Mouse (Mus musculus) forebrain, embryonic 12.5 days (tissue): Measurements from ENCODE around the gene Neurog3. TPM values are rescaled to one million over a fixed set of nuclear protein-coding genes. Genes with fewer than 3 reads are reported as not detected.

Experiments used
- ATAC-seq: fragments of 200-750 bp; cut with Nextera tagmentation; 2 replicates; pipeline ENCODE4 v1.8.0; 2017; ENCODE audit warnings: moderate TSS enrichment; ENCODE audit not compliant: low FRiP score
- H3K27ac ChIP-seq: fragments of 300-500 bp; sonication (generic); 2 replicates; pipeline ENCODE4 v1.5.1; 2016; ENCODE audit warnings: mild to moderate bottlenecking
- H3K27me3 ChIP-seq: fragments of 300-500 bp; sonication (generic); 2 replicates; pipeline ENCODE4 v1.6.1; 2016; ENCODE audit warnings: mild to moderate bottlenecking
- H3K36me3 ChIP-seq: fragments of 300-500 bp; sonication (generic); replicated peaks from 2 replicates; pipeline ENCODE4 v1.6.1; 2016; ENCODE audit warnings: mild to moderate bottlenecking
- H3K4me1 ChIP-seq: fragments of 300-500 bp; sonication (generic); 2 replicates; pipeline ENCODE4 v1.6.1; 2016
- H3K4me2 ChIP-seq: fragments of 300-500 bp; sonication (generic); 2 replicates; pipeline ENCODE4 v1.6.1; 2016; ENCODE audit warnings: mild to moderate bottlenecking, moderate library complexity
- H3K4me3 ChIP-seq: fragments of 300-500 bp; sonication (generic); replicated peaks from 2 replicates; pipeline ENCODE4 v1.5.1; 2016; ENCODE audit warnings: mild to moderate bottlenecking
- H3K9ac ChIP-seq: fragments of 300-500 bp; sonication (generic); 2 replicates; pipeline ENCODE4 v1.6.1; 2016; ENCODE audit warnings: mild to moderate bottlenecking
- H3K9me3 ChIP-seq: fragments of 300-500 bp; sonication (generic); 2 replicates; pipeline ENCODE4 v1.6.1; 2016
- WGBS: fragments of 180-500 bp; shearing (Covaris S2); methylation state at CpG from one replicate; pipeline ENCODE4 v1.1.7; 2016; 5-methylcytosine and 5-hydroxymethylcytosine counted together
- polyA plus RNA-seq: library from polyadenylated mRNA; unstranded; fragments of >200 nt; fragmentation: Nextera tagmentation; extraction: Ambion mirVana; gene quantifications from 2 replicates; pipeline ENCODE4 v1.2.1, GENCODE M21; 2016

The Neurog3 gene
- 0.65 and 0.67 TPM in 2 replicates for polyA plus RNA-seq

- Histone ChIP-seq H3K4me1 (peaks cover 18% of the 10 kb centered on the region), H3K27ac (no peak within 1 kb of the TSS), H3K4me2 (peak within 1 kb of the TSS; percentile 30), H3K9ac (no peak within 1 kb of the TSS), H3K9me3 (no peaks in the 10 kb centered on the region), H3K27me3 (peaks cover 100% of the 10 kb centered on the region), H3K36me3 (no peaks in the 10 kb centered on the region), H3K4me3 (peak within 1 kb of the TSS; percentile 3; the same call in 1 of the 2 replicates)
- under 1% methylated on average over 29 of the region's 29 CpGs for WGBS
- no peak for ATAC-seq
Measured at GRCm38 (mm10) chr10:62132691-62133281, at the start of gene Neurog3. Gene Neurog3 (plus strand): TSS chr10:62133090.

DNA sequence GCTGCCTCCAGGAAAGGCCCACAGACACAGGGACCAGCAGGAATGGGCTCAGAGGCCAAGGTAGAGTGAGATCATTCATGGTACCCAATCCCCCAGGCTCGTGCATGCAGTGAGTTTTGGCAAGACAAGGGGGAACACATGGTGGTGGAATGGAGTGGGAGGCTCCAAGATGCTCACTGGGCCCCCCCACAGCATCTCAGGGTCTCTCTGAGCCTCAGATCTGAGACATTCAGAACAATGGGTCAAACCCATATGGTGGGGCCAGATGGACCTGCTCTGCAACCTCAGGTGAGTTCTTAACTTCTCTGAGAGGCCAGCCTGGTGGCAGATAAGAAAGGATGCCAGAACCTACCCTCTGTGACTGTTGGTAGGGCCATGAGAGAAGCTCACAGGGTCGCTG lies 46.8 kb upstream of the Neurog3 start:
- Histone ChIP-seq H3K9me3 (no peaks in the 10 kb centered on the region), H3K9ac (no peak overlapping the region), H3K27ac (no peak overlapping the region), H3K27me3 (no peaks in the 10 kb centered on the region), H3K36me3 (no peaks in the 10 kb centered on the region), H3K4me1 (no peaks in the 10 kb centered on the region), H3K4me3 (no peak overlapping the region), H3K4me2 (no peak overlapping the region)
- ATAC-seq, result no peak
- WGBS, result 54% methylated on average over 2 of the region's 2 CpGs

DNA sequence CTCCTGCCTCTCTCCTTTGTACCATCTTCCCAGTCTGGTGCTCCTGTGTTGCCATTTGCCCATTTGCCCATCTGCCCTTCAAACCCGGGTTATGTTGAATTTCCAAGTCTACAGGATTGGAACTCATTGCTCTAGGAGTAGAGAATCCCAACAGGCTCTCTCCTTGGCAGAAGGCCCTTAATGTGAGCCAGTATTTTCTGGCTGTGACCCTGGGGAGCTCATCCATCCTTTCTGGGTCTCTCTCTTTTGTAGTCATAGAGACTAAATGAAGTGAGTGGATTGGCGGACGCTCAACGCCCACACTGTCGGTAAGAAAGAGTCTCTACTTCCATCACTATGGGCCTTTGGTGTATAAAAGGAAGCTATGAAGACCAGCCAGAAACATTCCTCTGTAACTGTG lies 46.1 kb upstream of the Neurog3 start:
- H3K9ac ChIP-seq, result no peak overlapping the region
- H3K27ac ChIP-seq, result no peak overlapping the region
- H3K36me3 ChIP-seq, result no peaks in the 10 kb centered on the region
- H3K9me3 ChIP-seq, result no peaks in the 10 kb centered on the region
- no peak overlapping the region for H3K4me3 ChIP-seq
- ATAC-seq, result no peak
- WGBS, result 92% methylated on average over 5 of the region's 5 CpGs
- H3K4me2 ChIP-seq, result no peak overlapping the region
- no peaks in the 10 kb centered on the region for H3K4me1 ChIP-seq
- no peaks in the 10 kb centered on the region for H3K27me3 ChIP-seq

GRCm38 (mm10) chr10:62088411-62088810 lies 44.5 kb upstream of the Neurog3 start:
- no peak overlapping the region for H3K27ac ChIP-seq
- no peak overlapping the region for H3K4me3 ChIP-seq
- H3K4me2 ChIP-seq, result no peak overlapping the region
- no peaks in the 10 kb centered on the region for H3K9me3 ChIP-seq
- no peaks in the 10 kb centered on the region for H3K27me3 ChIP-seq
- H3K4me1 ChIP-seq, result no peaks in the 10 kb centered on the region
- 80% methylated on average over 5 of the region's 5 CpGs for WGBS
- no peak overlapping the region for H3K9ac ChIP-seq
- H3K36me3 ChIP-seq, result no peaks in the 10 kb centered on the region
- ATAC-seq, result no peak

- no peak overlapping the region for H3K4me3 ChIP-seq
- WGBS, result 72% methylated on average over 7 of the region's 7 CpGs
- no peak overlapping the region for H3K4me2 ChIP-seq
Measured at GRCm38 (mm10) chr10:62089071-62089470, 43.8 kb upstream of the Neurog3 start.

GRCm38 (mm10) chr10:62089486-62089885 lies 43.4 kb upstream of the Neurog3 start:
- Histone ChIP-seq H3K4me1 (no peaks in the 10 kb centered on the region), H3K9ac (no peak overlapping the region), H3K4me2 (no peak overlapping the region)

More at GRCm38 (mm10) chr10:62089071-62089470, 43.8 kb upstream of the Neurog3 start:
- Histone ChIP-seq H3K27me3 (no peaks in the 10 kb centered on the region), H3K27ac (no peak overlapping the region), H3K4me1 (no peaks in the 10 kb centered on the region), H3K9me3 (no peaks in the 10 kb centered on the region), H3K9ac (no peak overlapping the region), H3K36me3 (no peaks in the 10 kb centered on the region)
- ATAC-seq, result no peak

GRCm38 (mm10) chr10:62093903-62094302 lies 39.0 kb upstream of the Neurog3 start:
- Histone ChIP-seq H3K27me3 (no peaks in the 10 kb centered on the region), H3K4me1 (no peaks in the 10 kb centered on the region), H3K9me3 (no peaks in the 10 kb centered on the region), H3K27ac (no peak overlapping the region), H3K36me3 (no peaks in the 10 kb centered on the region), H3K4me3 (no peak overlapping the region), H3K4me2 (no peak overlapping the region), H3K9ac (no peak overlapping the region)
- no peak for ATAC-seq
- WGBS, result 80% methylated on average over 7 of the region's 7 CpGs

More at GRCm38 (mm10) chr10:62089486-62089885, 43.4 kb upstream of the Neurog3 start:
- no peak overlapping the region for H3K27ac ChIP-seq
- no peaks in the 10 kb centered on the region for H3K36me3 ChIP-seq
- H3K27me3 ChIP-seq, result no peaks in the 10 kb centered on the region
- ATAC-seq, result no peak
- no peak overlapping the region for H3K4me3 ChIP-seq
- H3K9me3 ChIP-seq, result no peaks in the 10 kb centered on the region

DNA sequence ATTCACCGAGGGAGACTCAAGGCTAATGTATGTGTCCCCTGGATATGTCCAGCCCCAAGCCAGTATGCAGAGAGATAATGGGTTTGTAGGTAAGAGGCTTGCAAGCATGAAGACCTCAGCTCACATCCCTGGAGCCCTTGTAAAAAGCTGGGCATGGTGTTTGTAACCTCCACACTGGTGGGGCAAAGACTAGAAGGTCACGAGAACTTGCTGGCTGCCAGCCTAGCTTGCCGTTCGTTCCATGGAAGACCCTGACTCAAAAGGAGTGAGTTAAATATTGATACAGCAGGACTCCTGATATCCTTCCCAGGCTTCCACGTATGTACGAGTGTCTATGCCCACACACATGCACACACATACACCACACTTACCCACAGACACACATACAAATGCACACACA lies 38.5 kb upstream of the Neurog3 start:
- WGBS, result 95% methylated on average over 6 of the region's 6 CpGs
- Histone ChIP-seq H3K27me3 (no peaks in the 10 kb centered on the region), H3K9me3 (no peaks in the 10 kb centered on the region), H3K4me3 (no peak overlapping the region), H3K27ac (no peak overlapping the region), H3K4me2 (no peak overlapping the region), H3K9ac (no peak overlapping the region), H3K36me3 (no peaks in the 10 kb centered on the region), H3K4me1 (no peaks in the 10 kb centered on the region)
- no peak for ATAC-seq

- Histone ChIP-seq H3K9ac (no peak overlapping the region), H3K9me3 (no peaks in the 10 kb centered on the region), H3K27ac (peak overlapping the region; percentile 92), H3K4me3 (no peak overlapping the region), H3K27me3 (peaks cover 14% of the 10 kb centered on the region), H3K4me2 (no peak overlapping the region; the same call in 1 of the 2 replicates), H3K36me3 (no peaks in the 10 kb centered on the region), H3K4me1 (peaks cover 24% of the 10 kb centered on the region)
- ATAC-seq, result peak; percentile 78
- WGBS, result 59% methylated on average over 10 of the region's 10 CpGs
Measured at GRCm38 (mm10) chr10:62099749-62100403, 33.0 kb upstream of the Neurog3 start.

DNA sequence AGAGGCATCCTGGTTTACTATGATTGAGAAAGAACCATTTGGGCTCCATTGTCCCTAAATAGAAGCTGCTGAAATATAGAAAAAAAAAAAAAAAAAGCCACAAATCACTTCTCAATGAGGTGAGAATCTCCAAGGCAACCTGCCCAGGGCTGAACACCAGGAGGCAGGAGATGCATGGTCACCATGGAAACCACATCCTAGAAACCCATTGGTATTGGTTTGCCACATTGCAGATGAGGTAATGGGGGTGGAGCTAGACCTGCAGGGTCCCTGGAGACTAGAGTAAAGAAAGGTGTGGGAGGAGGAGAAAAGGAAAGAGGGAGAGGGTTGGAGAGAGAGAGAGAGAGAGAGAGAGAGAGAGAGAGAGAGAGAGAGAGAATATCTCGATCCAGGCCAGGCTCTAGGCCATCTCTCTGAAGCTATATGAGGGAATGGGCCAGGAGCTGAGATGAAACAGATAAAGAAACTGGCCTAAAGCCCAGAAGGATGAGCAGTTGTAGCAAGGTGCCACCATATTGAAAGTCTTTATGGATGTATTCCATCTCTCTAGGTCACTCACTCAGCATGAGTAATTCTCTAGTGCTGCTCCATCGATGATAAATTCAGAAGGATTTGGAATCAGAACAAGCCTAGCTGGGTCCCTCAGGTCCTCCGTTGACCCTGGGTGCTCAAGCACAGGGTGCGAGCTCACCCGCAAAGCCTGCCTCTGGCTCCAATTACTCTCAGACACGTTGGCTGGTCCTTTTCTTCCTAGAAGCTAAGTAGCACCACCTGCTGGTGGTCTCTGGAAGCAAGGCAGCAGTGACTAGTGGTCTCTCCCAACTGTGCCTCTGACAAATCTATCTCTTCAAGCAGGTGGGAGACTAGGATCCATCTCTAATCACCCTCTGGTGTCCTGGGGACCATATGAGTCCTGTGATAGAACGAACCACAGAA lies 31.1 kb upstream of the Neurog3 start:
- H3K27ac ChIP-seq, result peak overlapping the region; percentile 92
- no peak overlapping the region for H3K9ac ChIP-seq
- ATAC-seq, result peak; percentile 91
- H3K27me3 ChIP-seq, result peaks cover 18% of the 10 kb centered on the region
- 12% methylated on average over 7 of the region's 7 CpGs for WGBS
- peaks cover 24% of the 10 kb centered on the region for H3K4me1 ChIP-seq
- H3K4me3 ChIP-seq, result no peak overlapping the region
- peak overlapping the region; percentile 24; the same call in 1 of the 2 replicates for H3K4me2 ChIP-seq
- H3K36me3 ChIP-seq, result no peaks in the 10 kb centered on the region
- H3K9me3 ChIP-seq, result no peaks in the 10 kb centered on the region

GRCm38 (mm10) chr10:62104835-62105576 lies 27.9 kb upstream of the Neurog3 start:
- 27% methylated on average over 7 of the region's 7 CpGs for WGBS
- H3K27me3 ChIP-seq, result peaks cover 42% of the 10 kb centered on the region
- no peak for ATAC-seq

DNA sequence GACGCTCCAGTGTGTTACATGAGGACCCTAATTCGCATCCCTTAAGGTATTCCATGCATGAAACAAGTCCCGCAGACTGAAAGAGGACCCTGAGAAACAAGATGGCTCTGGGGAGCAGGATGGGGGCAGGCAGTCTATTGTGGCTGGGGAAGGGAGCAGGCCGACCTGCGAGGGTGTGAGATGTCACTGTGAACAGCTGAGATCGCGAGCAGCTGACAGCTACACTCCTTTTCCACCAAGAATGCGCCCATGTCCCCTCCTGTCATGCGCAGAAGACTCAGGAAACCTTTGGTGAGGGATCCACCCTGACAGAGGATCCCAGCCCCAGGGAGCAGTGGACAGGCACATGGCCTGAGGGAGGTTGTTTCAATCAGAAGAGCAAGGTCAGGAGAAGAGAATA lies 25.8 kb upstream of the Neurog3 start:
- H3K27me3 ChIP-seq, result peaks cover 49% of the 10 kb centered on the region
- H3K27ac ChIP-seq, result no peak overlapping the region
- no peaks in the 10 kb centered on the region for H3K9me3 ChIP-seq
- WGBS, result 71% methylated on average over 9 of the region's 9 CpGs
- no peak overlapping the region for H3K9ac ChIP-seq
- no peaks in the 10 kb centered on the region for H3K36me3 ChIP-seq
- peaks cover 18% of the 10 kb centered on the region for H3K4me1 ChIP-seq
- no peak overlapping the region for H3K4me3 ChIP-seq
- no peak for ATAC-seq
- no peak overlapping the region for H3K4me2 ChIP-seq

More at GRCm38 (mm10) chr10:62104835-62105576, 27.9 kb upstream of the Neurog3 start:
- no peak overlapping the region for H3K9ac ChIP-seq
- H3K27ac ChIP-seq, result no peak overlapping the region
- H3K4me1 ChIP-seq, result peaks cover 27% of the 10 kb centered on the region
- H3K9me3 ChIP-seq, result no peaks in the 10 kb centered on the region
- no peak overlapping the region for H3K4me2 ChIP-seq
- H3K36me3 ChIP-seq, result no peaks in the 10 kb centered on the region
- H3K4me3 ChIP-seq, result no peak overlapping the region
